Mouse (Mus musculus) brain, embryonic 14.5 days (tissue): ENCODE data around the gene Lysmd2. TPM values are rescaled to one million over a fixed set of nuclear protein-coding genes. Genes with fewer than 3 reads are reported as not detected.
A peak's percentile ranks its signal among the peaks of the same experiment; 100 is the strongest.
"Not testable (repeated sequence)": the region's sequence is repeated elsewhere in the genome, so short reads cannot be mapped to it uniquely, and the experiment has no call there.

Experiments
- DNase-seq: peaks from one replicate; pipeline ENCODE4 v3.0.0-alpha.2; 2011; ENCODE audit warnings: low read depth
- CTCF ChIP-seq: fragments of 200-500 bp; IDR thresholded peaks from 2 replicates; pipeline ENCODE4 v1.5.1; 2012; ENCODE audit warnings: inconsistent platforms, mild to moderate bottlenecking, moderate library complexity, borderline replicate concordance; ENCODE audit not compliant: insufficient read depth, insufficient read length; ENCODE audit errors: extremely low read depth
- POLR2A ChIP-seq: fragments of 200-500 bp; IDR thresholded peaks from 2 replicates; pipeline ENCODE4 v1.6.1; 2012; ENCODE audit warnings: mild to moderate bottlenecking, inconsistent platforms, borderline replicate concordance; ENCODE audit not compliant: poor library complexity, insufficient read depth, insufficient read length, severe bottlenecking; ENCODE audit errors: extremely low read depth
- polyA plus RNA-seq: library from polyadenylated mRNA; depleted of rRNA; stranded (reverse); fragments of >200 nt; gene quantifications from 2 replicates; pipeline ENCODE4 v1.2.3, GENCODE M21; 2012

Gene Lysmd2
- polyA plus RNA-seq, 1 experiment: 19.5 TPM

GRCm38 (mm10) chr9:75632902-75633301 is 7.4 kb downstream of the Lysmd2 start:
- DNase-seq: peak; percentile 50
- peak; percentile 58; the same call in 1 of the 2 replicates for TF ChIP-seq CTCF
- no peak for TF ChIP-seq POLR2A

DNA sequence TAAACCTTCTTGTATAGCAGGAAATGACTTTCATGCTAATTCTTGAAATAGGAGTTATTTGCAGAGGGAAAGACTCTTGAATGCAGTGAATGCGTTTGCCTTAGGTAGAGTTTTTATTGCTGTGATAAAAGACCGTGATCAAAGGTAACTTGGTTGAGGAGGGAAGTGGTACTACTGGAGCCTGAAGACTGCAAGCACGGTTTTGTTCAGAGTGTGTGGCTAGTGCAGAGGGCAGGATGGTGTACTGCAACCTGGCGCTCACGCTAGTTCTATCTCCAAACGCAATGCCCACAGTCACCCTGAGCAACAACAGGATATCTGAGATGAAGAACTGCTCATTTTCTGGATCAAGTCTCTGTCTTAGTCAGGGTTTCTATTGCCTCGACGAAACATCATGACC is 8.1 kb downstream of the Lysmd2 start:
- TF ChIP-seq POLR2A: no peak
- TF ChIP-seq CTCF: no peak

DNA sequence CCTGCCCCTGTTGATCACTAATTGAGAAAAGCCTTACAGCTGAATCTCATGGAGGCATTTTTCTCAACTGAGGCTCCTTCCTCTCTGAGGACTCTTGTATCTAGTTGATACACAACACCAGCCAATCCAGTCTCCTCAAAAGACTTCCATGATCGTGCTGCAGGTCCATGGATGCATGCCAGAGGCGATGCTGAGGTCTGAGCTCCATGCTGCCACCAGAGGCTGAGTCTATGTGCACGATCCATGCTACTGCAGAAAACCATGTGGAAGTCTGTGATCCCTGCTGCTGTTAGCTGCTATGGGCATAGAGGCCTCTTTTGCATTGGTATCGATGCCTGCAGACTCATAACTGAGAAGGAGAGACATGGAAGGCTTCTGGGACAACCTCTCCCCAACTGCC is 8.7 kb downstream of the Lysmd2 start:
- TF ChIP-seq CTCF (no peak), POLR2A (no peak)
- DNase-seq: no peak

More for the DNA sequence above, 8.1 kb downstream of the Lysmd2 start:
- DNase-seq: no peak

DNA sequence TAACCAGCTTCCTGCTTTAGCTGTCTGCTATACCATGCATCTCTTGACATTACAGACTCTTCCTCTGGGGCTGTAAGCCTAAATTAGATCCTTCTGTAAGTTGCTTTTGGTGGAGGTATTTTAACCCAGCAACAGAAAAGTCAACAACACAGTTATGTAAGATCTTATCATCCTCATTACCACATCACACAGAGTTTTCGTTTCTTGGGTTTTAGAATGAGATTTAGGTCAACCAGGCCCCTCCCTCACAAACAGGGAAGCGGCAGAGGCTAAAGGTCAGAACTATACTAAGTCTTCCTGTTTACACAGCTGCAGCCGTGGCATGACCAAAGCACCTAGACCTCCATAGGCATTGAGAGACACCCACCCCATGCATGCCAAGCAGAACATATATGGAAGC is 19.9 kb downstream of the Lysmd2 start:
- no peak for TF ChIP-seq POLR2A
- TF ChIP-seq CTCF: no peak
- DNase-seq: no peak

- TF ChIP-seq CTCF (no peak), POLR2A (no peak)
- DNase-seq: peak; percentile 52
Observed at GRCm38 (mm10) chr9:75653981-75654911, 28.7 kb downstream of the Lysmd2 start.

DNA sequence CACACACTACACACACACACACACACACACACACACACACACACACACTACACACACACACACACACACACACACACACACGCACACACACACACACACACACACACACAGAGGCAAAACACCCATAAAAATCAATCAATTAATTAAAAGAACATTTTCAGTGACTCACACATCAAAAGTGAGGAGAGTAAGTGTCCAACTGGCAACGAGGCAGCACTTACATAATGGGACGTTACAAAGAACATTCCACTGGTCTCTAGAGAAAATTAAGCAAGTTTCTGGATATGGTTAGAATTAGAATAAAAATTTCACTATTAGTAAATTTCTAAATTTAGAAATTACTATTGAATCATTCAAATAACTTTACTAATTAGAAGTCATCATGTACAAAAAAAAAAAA is 30.9 kb downstream of the Lysmd2 start:
- not testable (repeated sequence) for DNase-seq

- no peak for DNase-seq
- TF ChIP-seq POLR2A (no peak), CTCF (no peak)
Observed at GRCm38 (mm10) chr9:75660917-75661316, 35.4 kb downstream of the Lysmd2 start.

- TF ChIP-seq POLR2A (no peak), CTCF (no peak)
- peak; percentile 44 for DNase-seq
Observed at GRCm38 (mm10) chr9:75665364-75665763, 39.8 kb downstream of the Lysmd2 start.

DNA sequence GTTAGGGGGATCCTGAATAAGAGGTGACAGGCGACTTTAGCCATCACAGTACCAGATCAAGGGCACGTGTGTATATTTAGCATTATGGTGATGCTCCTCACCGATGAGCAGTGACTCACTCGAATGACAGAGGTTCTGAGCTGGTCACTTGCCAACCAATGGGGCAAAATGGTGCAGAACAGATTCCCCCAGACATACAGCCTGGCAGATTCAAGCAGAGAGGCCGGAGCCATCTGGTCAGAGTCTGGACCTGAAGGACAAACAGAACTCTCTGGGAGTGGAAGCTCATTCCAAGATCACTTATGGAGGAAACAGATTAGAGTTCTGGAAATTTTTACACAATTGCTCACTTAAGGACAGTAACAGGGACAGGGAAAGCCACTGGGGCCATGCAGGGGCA is 41.1 kb downstream of the Lysmd2 start:
- no peak for DNase-seq
- TF ChIP-seq CTCF (no peak), POLR2A (no peak)

DNA sequence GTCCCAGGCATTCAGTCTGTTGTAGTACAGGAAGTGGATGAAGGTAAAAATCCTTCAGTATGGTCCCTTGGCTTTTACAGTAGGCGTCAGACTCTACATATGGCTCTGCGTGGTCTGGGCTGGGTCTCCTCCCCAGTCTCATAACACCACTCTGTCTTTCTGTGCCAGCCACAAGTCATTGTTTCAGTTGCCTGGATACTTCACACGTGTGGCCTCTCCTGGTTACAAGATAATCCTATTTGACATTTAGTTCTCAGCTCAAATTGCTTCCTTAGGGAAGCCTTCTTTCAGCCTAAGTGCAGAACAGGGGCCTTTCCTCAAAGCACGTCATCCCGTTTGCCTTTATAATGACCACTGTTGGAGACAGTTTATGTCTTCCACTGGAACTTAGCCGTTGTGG is 47.2 kb downstream of the Lysmd2 start:
- TF ChIP-seq POLR2A (no peak), CTCF (no peak)
- peak; percentile 51 for DNase-seq

- DNase-seq: no peak
- TF ChIP-seq POLR2A: no peak
- no peak for TF ChIP-seq CTCF
Observed at GRCm38 (mm10) chr9:75676226-75676625, 50.7 kb downstream of the Lysmd2 start.

DNA sequence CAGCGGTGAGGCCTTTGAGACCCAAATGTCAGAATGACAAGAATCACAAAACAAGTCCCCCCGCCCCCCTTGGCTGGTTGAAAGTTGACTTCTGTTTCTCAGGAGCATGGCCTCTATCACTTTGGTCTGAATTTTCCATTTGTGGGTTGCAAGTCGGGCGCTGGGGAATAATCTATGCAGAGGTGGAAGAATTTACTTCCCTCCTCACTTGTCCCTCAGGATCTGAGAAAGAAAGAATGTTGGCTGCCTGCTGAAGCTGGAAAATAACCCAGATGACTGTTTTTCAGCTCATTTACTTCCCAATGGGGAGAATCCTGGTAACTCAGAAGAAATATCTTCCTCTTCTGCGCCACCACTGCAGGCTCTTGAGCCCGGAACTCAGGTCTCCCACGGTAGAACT is 52.8 kb downstream of the Lysmd2 start:
- no peak for DNase-seq
- TF ChIP-seq CTCF: no peak
- no peak for TF ChIP-seq POLR2A

GRCm38 (mm10) chr9:75679629-75680028 is 54.1 kb downstream of the Lysmd2 start:
- no peak for DNase-seq
- TF ChIP-seq POLR2A (no peak), CTCF (no peak)
